In the genomic region with DNA sequence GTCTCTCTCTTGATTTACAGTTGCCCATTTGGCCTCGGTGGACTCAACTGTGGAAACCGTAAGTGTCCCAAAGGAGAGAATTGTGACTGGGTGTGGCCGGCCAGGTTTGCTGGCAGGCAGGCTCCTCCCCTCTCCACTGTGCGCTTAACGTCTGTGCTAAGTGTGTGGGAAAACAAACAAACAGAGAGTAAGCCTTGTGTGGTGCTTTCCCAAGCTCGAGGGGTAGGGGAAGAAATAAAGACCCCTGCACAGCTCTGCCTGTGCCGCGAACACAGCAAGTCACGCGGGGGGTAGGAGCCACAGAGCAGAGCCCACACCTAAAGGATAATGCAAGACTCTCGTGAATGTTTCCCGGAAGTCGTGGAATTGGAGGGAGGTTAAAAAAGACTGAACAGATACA, we compare ENCODE assay signal across 8 mouse cellular contexts. TPM values are rescaled to one million over a fixed set of nuclear protein-coding genes. Genes with fewer than 3 reads are reported as not detected.
A peak's percentile ranks its signal among the peaks of the same experiment; 100 is the strongest.
DNase-seq lines count a peak whose midpoint lies in the region; ATAC-seq and TF ChIP-seq lines count a peak whose summit lies in the region.

No protein-coding gene starts in this region.

- H3K36me3 ChIP-seq in kidney, postnatal 0 days (ENCODE audit: insufficient read depth, low read length), result 0 out of 2 replicates have a peak, but pooled peaks cover 12% of the 10 kb centered on the region
- H3K36me3 ChIP-seq in liver, embryonic 11.5 days (ENCODE audit: control insufficient read depth, insufficient read depth, low read length), result no peaks in the 10 kb centered on the region
- H3K36me3 ChIP-seq in stomach, postnatal 0 days (ENCODE audit: control insufficient read depth, insufficient read depth, low read length), result 0 out of 2 replicates have a peak, but pooled peaks cover 1% of the 10 kb centered on the region
- H3K36me3 ChIP-seq in neural tube, embryonic 15.5 days, result no peaks in the 10 kb centered on the region
- H3K36me3 ChIP-seq in forebrain, postnatal 0 days (ENCODE audit: insufficient read depth), result no peaks in the 10 kb centered on the region

- H3K4me1 ChIP-seq in kidney, postnatal 0 days (replicated peaks; ENCODE audit: insufficient read depth, low read length), result no peaks in the 10 kb centered on the region
- peaks cover 5% of the 10 kb centered on the region; the same call in 1 of the 2 replicates for H3K4me1 ChIP-seq in liver, embryonic 11.5 days (replicated peaks; ENCODE audit: control insufficient read depth, insufficient read depth, low read length)
- H3K4me1 ChIP-seq in stomach, postnatal 0 days (replicated peaks; ENCODE audit: control insufficient read depth, insufficient read depth), result no peaks in the 10 kb centered on the region
- H3K4me1 ChIP-seq in neural tube, embryonic 15.5 days, result no peaks in the 10 kb centered on the region
- H3K4me1 ChIP-seq in forebrain, postnatal 0 days (ENCODE audit: insufficient read depth), result no peaks in the 10 kb centered on the region

- no peak for DNase-seq in kidney, postnatal 0 days (ENCODE audit: low spot score)
- no peak for DNase-seq in kidney, postnatal 10 days
- no peak for DNase-seq in liver, embryonic 11.5 days (ENCODE audit: low spot score)
- DNase-seq in stomach, postnatal 0 days (ENCODE audit: low spot score), result peak; percentile 53
- no peak for DNase-seq in forebrain, postnatal 0 days
- DNase-seq in cerebellum, adult 11-12 months, result no peak

- 29% methylated on average over 13 of the region's 13 CpGs for WGBS in kidney, postnatal 0 days
- 20% methylated on average over 13 of the region's 13 CpGs for WGBS in liver, embryonic 11.5 days
- 37% methylated on average over 13 of the region's 13 CpGs for WGBS in stomach, postnatal 0 days
- 50% methylated on average over 13 of the region's 13 CpGs for WGBS in neural tube, embryonic 15.5 days
- 53% methylated on average over 13 of the region's 13 CpGs for WGBS in forebrain, postnatal 0 days

- no peak overlapping the region for H3K27ac ChIP-seq in kidney, postnatal 0 days
- H3K27ac ChIP-seq in liver, embryonic 11.5 days (ENCODE audit: low read depth, low read length), result peak overlapping the region; percentile 40; the same call in 1 of the 2 replicates
- no peak overlapping the region for H3K27ac ChIP-seq in stomach, postnatal 0 days (replicated peaks)
- H3K27ac ChIP-seq in neural tube, embryonic 15.5 days (replicated peaks), result no peak overlapping the region
- no peak overlapping the region for H3K27ac ChIP-seq in forebrain, postnatal 0 days (ENCODE audit: low read depth, low read length)

- no peaks in the 10 kb centered on the region for H3K27me3 ChIP-seq in kidney, postnatal 0 days (ENCODE audit: insufficient read depth, low read length)
- H3K27me3 ChIP-seq in liver, embryonic 11.5 days (replicated peaks; ENCODE audit: control insufficient read depth, insufficient read depth, low read length), result no peaks in the 10 kb centered on the region
- no peaks in the 10 kb centered on the region for H3K27me3 ChIP-seq in stomach, postnatal 0 days (ENCODE audit: control insufficient read depth, insufficient read depth, low read length)
- H3K27me3 ChIP-seq in neural tube, embryonic 15.5 days (replicated peaks), result no peaks in the 10 kb centered on the region
- H3K27me3 ChIP-seq in forebrain, postnatal 0 days (ENCODE audit: insufficient read depth, low read length), result no peaks in the 10 kb centered on the region

- no peak for TF ChIP-seq EP300 in stomach, postnatal 0 days (optimal IDR thresholded peaks at IDR 0.05)

- H3K9ac ChIP-seq in kidney, postnatal 0 days (ENCODE audit: low read depth, low read length), result no peak overlapping the region
- peak overlapping the region; percentile 54; the same call in 1 of the 2 replicates for H3K9ac ChIP-seq in liver, embryonic 11.5 days (ENCODE audit: low read depth, low read length)
- H3K9ac ChIP-seq in stomach, postnatal 0 days (ENCODE audit: low read length), result no peak overlapping the region
- no peak overlapping the region for H3K9ac ChIP-seq in neural tube, embryonic 15.5 days (replicated peaks)
- H3K9ac ChIP-seq in forebrain, postnatal 0 days, result no peak overlapping the region

- TF ChIP-seq CTCF in kidney, postnatal 0 days (IDR thresholded peaks at IDR 0.05; ENCODE audit: low read depth), result no peak
- TF ChIP-seq CTCF in stomach, postnatal 0 days (IDR thresholded peaks at IDR 0.05; ENCODE audit: low read depth), result no peak
- TF ChIP-seq CTCF in forebrain, postnatal 0 days (IDR thresholded peaks at IDR 0.05; ENCODE audit: low read depth), result no peak

- ATAC-seq in kidney, postnatal 0 days (replicated peaks; ENCODE audit: low FRiP score, low read depth), result no peak
- peak; percentile 13 for ATAC-seq in common myeloid progenitor, adult 5-6 weeks (replicated peaks; ENCODE audit: low read depth, poor library complexity, severe bottlenecking)
- ATAC-seq in liver, embryonic 11.5 days (replicated peaks; ENCODE audit: low FRiP score), result no peak; the same call in 1 of the 2 replicates
- peak; percentile 55 for ATAC-seq in stomach, postnatal 0 days (ENCODE audit: low FRiP score, low TSS enrichment)
- no peak for ATAC-seq in neural tube, embryonic 15.5 days (ENCODE audit: low FRiP score)
- no peak for ATAC-seq in forebrain, postnatal 0 days

- H3K9me3 ChIP-seq in kidney, postnatal 0 days (replicated peaks; ENCODE audit: low read length), result no peaks in the 10 kb centered on the region
- H3K9me3 ChIP-seq in liver, embryonic 11.5 days (ENCODE audit: control insufficient read depth, low read length), result no peaks in the 10 kb centered on the region
- H3K9me3 ChIP-seq in stomach, postnatal 0 days (ENCODE audit: control insufficient read depth, low read length), result no peaks in the 10 kb centered on the region
- no peaks in the 10 kb centered on the region for H3K9me3 ChIP-seq in neural tube, embryonic 15.5 days (replicated peaks)
- H3K9me3 ChIP-seq in forebrain, postnatal 0 days (ENCODE audit: low read length), result no peaks in the 10 kb centered on the region

- H3K4me2 ChIP-seq in kidney, postnatal 0 days (ENCODE audit: low read length), result peak overlapping the region; percentile 21
- H3K4me2 ChIP-seq in liver, embryonic 11.5 days, result peak overlapping the region; percentile 62
- peak overlapping the region; percentile 50 for H3K4me2 ChIP-seq in stomach, postnatal 0 days (replicated peaks; ENCODE audit: low read depth)
- H3K4me2 ChIP-seq in neural tube, embryonic 15.5 days, result no peak overlapping the region
- H3K4me2 ChIP-seq in forebrain, postnatal 0 days (ENCODE audit: low read depth), result no peak overlapping the region

- no peak overlapping the region; the same call in 1 of the 2 replicates for H3K4me3 ChIP-seq in kidney, postnatal 0 days (replicated peaks; ENCODE audit: low read depth, low read length)
- H3K4me3 ChIP-seq in liver, embryonic 11.5 days (ENCODE audit: low read depth, low read length), result peak overlapping the region; percentile 20; the same call in 1 of the 2 replicates
- H3K4me3 ChIP-seq in stomach, postnatal 0 days (ENCODE audit: low read depth, low read length), result no peak overlapping the region; the same call in 1 of the 2 replicates
- H3K4me3 ChIP-seq in neural tube, embryonic 15.5 days (replicated peaks), result no peak overlapping the region
- H3K4me3 ChIP-seq in forebrain, postnatal 0 days (ENCODE audit: low read depth, low read length), result no peak overlapping the region

RNA-seq across cellular contexts. Expression of a gene that starts 42.7 kb away (rescaled TPM):
- polyA plus RNA-seq in kidney, postnatal 0 days (2015; fragmentation: Nextera tagmentation; extraction: Ambion mirVana), result not detected in 2 replicates
- total RNA-seq in common myeloid progenitor, adult 5-6 weeks (2017), result 185 and 198 TPM in 2 replicates
- polyA plus RNA-seq in liver, embryonic 11.5 days (2014; fragmentation: Nextera tagmentation; extraction: Ambion mirVana), result 10.1 and 10.4 TPM in 2 replicates
- polyA plus RNA-seq in stomach, postnatal 0 days (2015; fragmentation: Nextera tagmentation; extraction: Ambion mirVana), result 8.7 and 10.6 TPM in 2 replicates
- polyA plus RNA-seq in neural tube, embryonic 15.5 days (2015; fragmentation: Nextera tagmentation; extraction: Ambion mirVana), result 7.2 TPM in 1 of 2 replicates, not detected in the other
- total RNA-seq in forebrain, postnatal 0 days (2014; rRNA removed), result not detected in 2 replicates
- polyA plus RNA-seq in forebrain, postnatal 0 days (2015; fragmentation: Nextera tagmentation; extraction: Ambion mirVana), result not detected in 2 replicates

Comparison
In these comparisons a context has a peak if more than half of its experiments do, and no peak if none do; other contexts are left out.
1. ATAC-seq: peak in common myeloid progenitor, adult 5-6 weeks (single experiment) and stomach, postnatal 0 days (single experiment); none in kidney, postnatal 0 days (single experiment), liver, embryonic 11.5 days (single experiment), neural tube, embryonic 15.5 days (single experiment) and forebrain, postnatal 0 days (single experiment).
2. H3K4me2 ChIP-seq: peak in kidney, postnatal 0 days (single experiment), liver, embryonic 11.5 days (single experiment) and stomach, postnatal 0 days (single experiment); none in neural tube, embryonic 15.5 days (single experiment) and forebrain, postnatal 0 days (single experiment).